Mouse (Mus musculus) hindbrain, postnatal 0 days (tissue): ENCODE data around the gene Trp53rkb. TPM values are rescaled to one million over a fixed set of nuclear protein-coding genes. Genes with fewer than 3 reads are reported as not detected.

ENCODE experiments used
- ATAC-seq: fragments of 200-750 bp; cut with Nextera tagmentation; 2 replicates; pipeline ENCODE4 v1.8.0; 2017; ENCODE audit warnings: mild to moderate bottlenecking, moderate TSS enrichment, moderate library complexity
- DNase-seq: peaks from one replicate; pipeline ENCODE4 v3.0.0-alpha.2; 2015; ENCODE audit warnings: low spot score
- H3K27ac ChIP-seq: fragments of 300-500 bp; sonication (generic); 2 replicates; pipeline ENCODE4 v1.5.1; 2014; ENCODE audit warnings: mild to moderate bottlenecking
- H3K27me3 ChIP-seq: fragments of 300-500 bp; sonication (generic); 2 replicates; pipeline ENCODE4 v1.6.1; 2014; ENCODE audit warnings: low read length, mixed read lengths; ENCODE audit not compliant: insufficient read depth
- H3K36me3 ChIP-seq: fragments of 300-500 bp; sonication (generic); 2 replicates; pipeline ENCODE4 v1.6.1; 2014; ENCODE audit warnings: low read length, mixed read lengths; ENCODE audit not compliant: insufficient read depth
- H3K4me1 ChIP-seq: fragments of 300-500 bp; sonication (generic); 2 replicates; pipeline ENCODE4 v1.6.1; 2014; ENCODE audit warnings: antibody characterized with exemption, low read length, mixed read lengths; ENCODE audit not compliant: insufficient read depth
- H3K4me2 ChIP-seq: fragments of 300-500 bp; sonication (generic); 2 replicates; pipeline ENCODE4 v1.6.1; 2014; ENCODE audit warnings: low read depth, mild to moderate bottlenecking, low read length, moderate library complexity, mixed read lengths
- H3K4me3 ChIP-seq: fragments of 300-500 bp; sonication (generic); 2 replicates; pipeline ENCODE4 v1.5.1; 2014; ENCODE audit warnings: low read length
- H3K9ac ChIP-seq: fragments of 300-500 bp; sonication (generic); replicated peaks from 2 replicates; pipeline ENCODE4 v1.6.1; 2014; ENCODE audit warnings: mild to moderate bottlenecking, low read length, moderate library complexity, mixed read lengths
- H3K9me3 ChIP-seq: fragments of 300-500 bp; sonication (generic); 2 replicates; pipeline ENCODE4 v1.6.1; 2016; ENCODE audit warnings: low read length, mixed read lengths
- CTCF ChIP-seq: IDR thresholded peaks from 2 replicates; pipeline ENCODE4 v1.5.1; 2016; ENCODE audit warnings: antibody characterized with exemption, control low read depth, low read depth
- WGBS: fragments of 180-500 bp; shearing (Covaris S2); extraction: QIAGEN DNeasy Blood & Tissue Kit; methylation state at CpG from one replicate; pipeline ENCODE4 v1.1.7; 2014; 5-methylcytosine and 5-hydroxymethylcytosine counted together
- polyA plus RNA-seq: library from polyadenylated mRNA; unstranded; fragments of >200 nt; fragmentation: Nextera tagmentation; extraction: Ambion mirVana; gene quantifications from 2 replicates; pipeline ENCODE4 v1.2.1, GENCODE M21; 2015
- total RNA-seq: library from RNA; depleted of rRNA; stranded (reverse); fragments of >200 nt; gene quantifications from 2 replicates; pipeline ENCODE4 v1.2.3, GENCODE M21; 2014

Trp53rkb gene
- total and polyA plus RNA-seq, 2 experiments from 2014 or later, result 7.2 to 11.3 TPM

DNA sequence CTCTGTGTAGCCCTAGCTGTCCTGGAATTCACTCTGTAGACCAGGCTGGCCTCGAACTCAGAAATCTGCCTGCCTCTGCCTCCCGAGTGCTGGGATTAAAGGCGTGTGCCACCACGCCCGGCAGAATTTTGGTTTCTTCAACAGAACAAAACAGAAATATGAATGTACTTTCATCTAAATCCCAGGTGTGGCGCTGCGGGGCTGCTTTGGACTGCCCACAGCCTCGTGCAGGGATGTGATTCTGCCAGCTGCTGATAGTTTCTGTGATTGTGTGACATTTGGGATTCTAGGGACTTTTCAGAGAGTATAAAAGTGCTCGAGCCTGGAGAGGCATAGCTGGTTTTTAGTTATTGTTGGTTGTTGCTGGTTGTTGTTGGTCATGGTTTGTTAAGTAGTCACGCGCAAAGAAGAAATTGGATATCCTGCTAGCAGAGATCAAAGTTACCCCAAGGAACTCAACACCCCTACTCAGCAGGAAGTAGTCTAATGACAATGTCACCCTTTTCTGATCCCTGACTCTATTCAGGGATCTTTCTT, 16.9 kb upstream of the Trp53rkb start:
- Histone ChIP-seq H3K9me3 (no peaks in the 10 kb centered on the region), H3K4me3 (no peak overlapping the region), H3K4me2 (no peak overlapping the region), H3K4me1 (no peaks in the 10 kb centered on the region), H3K9ac (no peak overlapping the region), H3K27ac (no peak overlapping the region), H3K36me3 (no peaks in the 10 kb centered on the region), H3K27me3 (no peaks in the 10 kb centered on the region)
- no peak for ATAC-seq
- 60% methylated on average over 11 of the region's 11 CpGs for WGBS
- DNase-seq, result no peak
- 0 out of 2 replicates have a peak, but pooled peaks have one; percentile 9 for TF ChIP-seq CTCF

- Histone ChIP-seq H3K4me1 (no peaks in the 10 kb centered on the region), H3K9me3 (no peaks in the 10 kb centered on the region), H3K9ac (no peak overlapping the region), H3K27me3 (no peaks in the 10 kb centered on the region), H3K27ac (no peak overlapping the region), H3K4me3 (no peak overlapping the region), H3K4me2 (no peak overlapping the region), H3K36me3 (no peaks in the 10 kb centered on the region)
- peak; percentile 55 for TF ChIP-seq CTCF
- 49% methylated on average over 2 of the region's 2 CpGs for WGBS
- no peak for ATAC-seq
- DNase-seq, result peak; percentile 63
Measured at GRCm38 (mm10) chr2:166776272-166776671, 16.1 kb upstream of the Trp53rkb start.

- Histone ChIP-seq H3K36me3 (no peaks in the 10 kb centered on the region), H3K27ac (no peak overlapping the region), H3K27me3 (no peaks in the 10 kb centered on the region), H3K4me1 (no peaks in the 10 kb centered on the region), H3K4me3 (no peak overlapping the region), H3K9ac (no peak overlapping the region), H3K9me3 (no peaks in the 10 kb centered on the region), H3K4me2 (no peak overlapping the region)
- 52% methylated on average over 8 of the region's 8 CpGs for WGBS
- no peak for TF ChIP-seq CTCF
- DNase-seq, result no peak
- ATAC-seq, result no peak
Measured at GRCm38 (mm10) chr2:166779956-166780355, 12.4 kb upstream of the Trp53rkb start.

DNA sequence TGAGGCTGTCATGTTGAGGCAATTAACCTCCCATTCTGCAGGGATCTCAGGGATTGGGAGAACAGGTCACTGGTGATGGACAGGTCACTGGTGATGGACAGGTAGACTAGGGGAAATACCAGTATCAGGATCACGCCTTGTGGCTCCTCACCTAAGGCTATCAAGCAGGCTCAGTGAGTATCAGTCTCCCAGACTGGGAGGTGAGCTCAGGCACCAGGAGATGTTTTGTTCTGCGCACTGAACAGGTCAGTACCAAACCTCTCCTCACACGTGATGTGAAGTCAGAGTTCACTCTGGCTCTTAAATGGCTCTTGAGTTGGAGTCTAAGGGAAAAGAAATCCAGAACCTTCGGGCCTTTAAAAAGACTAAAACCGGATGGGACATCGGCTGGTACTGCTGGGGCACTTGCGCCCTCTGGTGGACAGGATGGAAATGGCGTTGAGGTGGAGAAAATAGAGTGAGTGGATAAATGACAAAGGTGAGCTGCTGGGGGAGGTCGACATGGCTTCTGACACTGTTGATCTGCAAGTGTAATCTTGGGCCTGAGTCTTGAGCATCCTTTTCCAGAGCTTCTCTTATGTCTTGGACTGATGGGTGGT, 11.3 kb upstream of the Trp53rkb start:
- WGBS, result 11% methylated on average over 9 of the region's 9 CpGs
- ATAC-seq, result peak; percentile 19; the same call in 1 of the 2 replicates
- no peak overlapping the region for H3K9ac ChIP-seq
- H3K36me3 ChIP-seq, result no peaks in the 10 kb centered on the region
- TF ChIP-seq CTCF, result peak; percentile 98
- DNase-seq, result peak; percentile 82
- no peaks in the 10 kb centered on the region for H3K27me3 ChIP-seq
- H3K4me1 ChIP-seq, result no peaks in the 10 kb centered on the region
- H3K4me3 ChIP-seq, result no peak overlapping the region
- no peaks in the 10 kb centered on the region for H3K9me3 ChIP-seq
- H3K4me2 ChIP-seq, result no peak overlapping the region
- H3K27ac ChIP-seq, result no peak overlapping the region

- TF ChIP-seq CTCF, result peak; percentile 69
- WGBS, result 77% methylated on average over 6 of the region's 6 CpGs
- Histone ChIP-seq H3K9ac (no peak overlapping the region), H3K27me3 (no peaks in the 10 kb centered on the region), H3K27ac (no peak overlapping the region), H3K9me3 (no peaks in the 10 kb centered on the region), H3K36me3 (no peaks in the 10 kb centered on the region), H3K4me3 (no peak overlapping the region), H3K4me2 (no peak overlapping the region), H3K4me1 (no peaks in the 10 kb centered on the region)
- ATAC-seq (no peak), DNase-seq (peak; percentile 58)
Measured at GRCm38 (mm10) chr2:166784376-166784775, 8.0 kb upstream of the Trp53rkb start.

DNA sequence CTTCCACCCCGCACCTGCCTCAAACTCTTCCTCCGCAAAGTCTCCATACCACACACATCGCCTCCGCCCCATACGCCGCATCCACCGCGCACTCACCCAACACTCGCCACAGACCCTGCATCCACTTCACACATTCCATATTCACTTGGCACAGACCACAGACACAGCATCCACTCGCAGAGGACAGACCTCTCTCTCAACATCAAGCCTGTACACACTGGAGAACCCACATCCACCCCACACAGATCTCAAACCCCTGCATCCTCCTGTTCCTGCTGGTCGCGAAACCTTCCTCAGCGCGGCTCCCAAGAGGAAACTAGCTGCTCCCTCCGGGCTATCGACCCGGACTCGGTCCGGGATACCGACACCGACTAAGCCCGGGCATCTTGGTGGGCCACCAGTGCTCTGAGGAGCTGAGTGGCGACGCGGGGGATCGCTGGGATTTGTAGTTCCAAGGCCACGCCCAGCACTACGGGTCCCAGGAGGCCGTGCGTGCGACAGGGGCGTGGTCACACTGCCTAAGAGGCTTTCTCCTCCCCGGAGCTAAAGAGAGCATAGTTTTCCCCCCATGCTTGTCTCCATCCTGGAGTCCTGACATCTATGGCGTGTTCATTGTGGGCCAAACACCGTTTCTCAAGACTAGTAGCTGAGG, 5.9 kb upstream of the Trp53rkb start:
- Histone ChIP-seq H3K4me2 (peak overlapping the region; percentile 85), H3K27ac (peak overlapping the region; percentile 45; the same call in 1 of the 2 replicates), H3K4me3 (peak overlapping the region; percentile 68), H3K27me3 (no peaks in the 10 kb centered on the region), H3K9me3 (no peaks in the 10 kb centered on the region), H3K9ac (peak overlapping the region; percentile 61), H3K36me3 (no peaks in the 10 kb centered on the region), H3K4me1 (no peaks in the 10 kb centered on the region)
- TF ChIP-seq CTCF, result no peak
- DNase-seq (peak; percentile 95), ATAC-seq (peak; percentile 94)
- WGBS, result 1% methylated on average over 35 of the region's 35 CpGs
